Mouse (Mus musculus): ENCODE data around the gene Cyb5r2.

Gene Cyb5r2

GRCm38 (mm10) chr7:107746036-107746435, 11.8 kb downstream of the Cyb5r2 start:
- Histone ChIP-seq H3K36me3 (ENCODE audit: control insufficient read depth, insufficient read depth, low read length, poor library complexity, severe bottlenecking) (peaks cover 6% of the 10 kb centered on the region; the same call in 1 of the 2 replicates), H3K27me3 (ENCODE audit: control insufficient read depth, insufficient read depth, low read length, poor library complexity, severe bottlenecking) (no peaks in the 10 kb centered on the region)
- DNase-seq (ENCODE audit: low read depth, low spot score): peak; percentile 38

- no peaks in the 10 kb centered on the region for H3K27me3 ChIP-seq (ENCODE audit: control insufficient read depth, insufficient read depth, low read length, poor library complexity, severe bottlenecking)
- DNase-seq (ENCODE audit: low read depth, low spot score): no peak
- H3K36me3 ChIP-seq (ENCODE audit: control insufficient read depth, insufficient read depth, low read length, poor library complexity, severe bottlenecking): peaks cover 6% of the 10 kb centered on the region; the same call in 1 of the 2 replicates
Measured at GRCm38 (mm10) chr7:107745111-107745510, 12.7 kb downstream of the Cyb5r2 start.

DNA sequence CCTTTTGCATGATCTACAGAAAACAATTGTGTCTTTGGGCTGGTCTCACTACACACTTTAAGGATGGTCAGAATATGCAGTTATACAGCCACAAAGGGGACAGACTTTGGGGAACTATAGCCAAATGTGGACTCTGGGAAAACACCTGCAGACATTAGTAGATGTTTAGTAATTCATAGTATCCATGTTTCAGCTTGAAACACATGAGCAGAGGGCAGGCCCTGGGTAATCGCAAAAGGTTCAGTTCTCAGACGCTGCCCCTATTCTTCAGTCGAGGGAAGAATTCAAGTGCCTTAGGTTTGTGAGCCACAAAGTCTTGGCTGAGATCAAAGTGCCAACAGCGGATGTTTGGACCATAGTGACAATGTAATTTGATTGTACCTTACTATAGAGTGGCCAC, 13.4 kb downstream of the Cyb5r2 start:
- Histone ChIP-seq H3K36me3 (ENCODE audit: control insufficient read depth, insufficient read depth, low read length, poor library complexity, severe bottlenecking) (peaks cover 6% of the 10 kb centered on the region; the same call in 1 of the 2 replicates), H3K27me3 (ENCODE audit: control insufficient read depth, insufficient read depth, low read length, poor library complexity, severe bottlenecking) (no peaks in the 10 kb centered on the region)
- no peak for DNase-seq (ENCODE audit: low read depth, low spot score)

GRCm38 (mm10) chr7:107742963-107743465, 14.8 kb downstream of the Cyb5r2 start:
- peaks cover 6% of the 10 kb centered on the region; the same call in 1 of the 2 replicates for H3K36me3 ChIP-seq (ENCODE audit: control insufficient read depth, insufficient read depth, low read length, poor library complexity, severe bottlenecking)
- DNase-seq (ENCODE audit: low read depth, low spot score): no peak
- H3K27me3 ChIP-seq (ENCODE audit: control insufficient read depth, insufficient read depth, low read length, poor library complexity, severe bottlenecking): no peaks in the 10 kb centered on the region

DNA sequence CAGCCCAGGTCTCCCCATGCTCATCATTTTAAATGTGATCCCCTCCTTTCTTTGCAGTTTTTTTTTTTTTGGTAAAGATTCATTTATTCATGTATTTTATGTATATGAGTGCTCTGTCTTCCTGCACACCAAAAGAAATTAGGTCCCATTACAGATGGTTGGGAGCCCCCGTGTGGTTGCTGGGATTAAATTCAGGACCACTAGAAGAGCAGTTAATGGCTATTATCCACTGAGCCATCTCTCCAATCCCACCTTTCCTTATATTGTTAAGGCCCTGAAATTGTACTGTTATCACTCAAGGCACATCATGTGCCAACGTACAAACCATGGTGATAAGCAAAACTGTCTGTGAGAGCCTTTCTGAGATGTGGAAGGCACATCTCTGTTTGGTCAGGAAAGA, 19.1 kb downstream of the Cyb5r2 start:
- H3K36me3 ChIP-seq (ENCODE audit: control insufficient read depth, insufficient read depth, low read length, poor library complexity, severe bottlenecking): peaks cover 4% of the 10 kb centered on the region; the same call in 1 of the 2 replicates
- H3K27me3 ChIP-seq (ENCODE audit: control insufficient read depth, insufficient read depth, low read length, poor library complexity, severe bottlenecking): no peaks in the 10 kb centered on the region
- peak; percentile 35 for DNase-seq (ENCODE audit: low read depth, low spot score)

DNA sequence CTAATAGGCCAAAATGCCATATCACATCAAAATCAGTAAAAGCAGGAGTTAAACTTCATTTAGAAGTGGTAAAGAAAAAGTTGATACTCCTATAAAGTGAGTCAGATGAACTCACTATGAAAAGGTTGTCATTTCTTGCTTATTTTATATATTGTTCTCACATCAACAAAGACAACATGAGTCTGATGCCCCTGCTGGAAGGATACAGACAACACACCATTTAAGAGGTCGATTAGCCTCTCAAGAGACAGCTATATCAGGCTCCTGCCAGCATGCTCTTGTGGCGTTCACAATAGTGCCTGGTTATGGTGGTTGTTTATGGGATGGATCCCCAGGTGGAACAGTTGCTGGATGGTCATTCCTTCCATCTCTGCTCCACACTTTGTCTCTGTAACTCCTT, 24.7 kb downstream of the Cyb5r2 start:
- peaks cover 3% of the 10 kb centered on the region for H3K36me3 ChIP-seq (ENCODE audit: control insufficient read depth, insufficient read depth, low read length, poor library complexity, severe bottlenecking)
- DNase-seq (ENCODE audit: low read depth, low spot score): no peak
- H3K27me3 ChIP-seq (ENCODE audit: control insufficient read depth, insufficient read depth, low read length, poor library complexity, severe bottlenecking): no peaks in the 10 kb centered on the region

DNA sequence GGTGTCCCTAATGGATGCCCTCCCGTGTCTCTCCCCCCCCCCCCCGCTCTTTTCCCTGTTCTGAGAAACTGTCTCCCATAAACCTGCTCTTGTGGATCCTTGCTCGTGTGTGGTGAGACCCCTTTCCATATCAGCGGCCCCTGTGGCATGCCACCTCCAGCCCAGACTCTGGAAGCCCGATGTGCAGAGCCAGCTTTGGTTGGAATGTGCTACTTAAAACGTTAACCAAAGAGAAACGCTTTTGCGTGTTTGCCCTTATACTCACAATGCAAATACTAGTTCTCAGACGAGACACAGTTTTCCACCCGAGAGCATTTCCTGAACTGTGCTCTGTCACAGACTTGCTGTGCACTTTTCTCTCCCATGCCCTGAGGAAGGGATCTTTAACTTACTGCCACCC, 27.2 kb downstream of the Cyb5r2 start:
- Histone ChIP-seq H3K36me3 (ENCODE audit: control insufficient read depth, insufficient read depth, low read length, poor library complexity, severe bottlenecking) (peaks cover 3% of the 10 kb centered on the region), H3K27me3 (ENCODE audit: control insufficient read depth, insufficient read depth, low read length, poor library complexity, severe bottlenecking) (no peaks in the 10 kb centered on the region)
- DNase-seq (ENCODE audit: low read depth, low spot score): no peak

- Histone ChIP-seq H3K36me3 (ENCODE audit: control insufficient read depth, insufficient read depth, low read length, poor library complexity, severe bottlenecking) (peaks cover 3% of the 10 kb centered on the region), H3K27me3 (ENCODE audit: control insufficient read depth, insufficient read depth, low read length, poor library complexity, severe bottlenecking) (no peaks in the 10 kb centered on the region)
- no peak for DNase-seq (ENCODE audit: low read depth, low spot score)
Measured at GRCm38 (mm10) chr7:107727538-107727937, 30.3 kb downstream of the Cyb5r2 start.

DNA sequence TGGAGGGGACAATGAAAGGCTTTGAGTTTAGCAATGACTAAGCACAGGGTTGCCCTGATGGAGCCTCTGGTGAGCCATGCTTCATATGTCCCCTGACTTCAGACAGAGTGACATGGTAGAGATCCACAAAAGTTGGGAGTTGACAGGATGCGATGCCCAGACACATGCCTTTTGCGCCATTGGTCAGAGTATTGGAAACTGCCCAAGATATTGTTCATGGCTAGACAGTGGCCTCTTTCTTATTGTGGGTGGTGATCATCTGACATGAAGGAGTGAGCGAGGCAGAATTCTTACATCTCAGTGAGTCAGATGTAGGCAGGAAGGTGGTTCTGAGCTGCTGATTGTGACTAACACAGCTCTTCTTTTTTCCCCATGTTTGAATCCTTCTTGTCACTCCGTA, 35.3 kb downstream of the Cyb5r2 start:
- no peak for DNase-seq (ENCODE audit: low read depth, low spot score)
- H3K27me3 ChIP-seq (ENCODE audit: control insufficient read depth, insufficient read depth, low read length, poor library complexity, severe bottlenecking): no peaks in the 10 kb centered on the region
- no peaks in the 10 kb centered on the region for H3K36me3 ChIP-seq (ENCODE audit: control insufficient read depth, insufficient read depth, low read length, poor library complexity, severe bottlenecking)

DNA sequence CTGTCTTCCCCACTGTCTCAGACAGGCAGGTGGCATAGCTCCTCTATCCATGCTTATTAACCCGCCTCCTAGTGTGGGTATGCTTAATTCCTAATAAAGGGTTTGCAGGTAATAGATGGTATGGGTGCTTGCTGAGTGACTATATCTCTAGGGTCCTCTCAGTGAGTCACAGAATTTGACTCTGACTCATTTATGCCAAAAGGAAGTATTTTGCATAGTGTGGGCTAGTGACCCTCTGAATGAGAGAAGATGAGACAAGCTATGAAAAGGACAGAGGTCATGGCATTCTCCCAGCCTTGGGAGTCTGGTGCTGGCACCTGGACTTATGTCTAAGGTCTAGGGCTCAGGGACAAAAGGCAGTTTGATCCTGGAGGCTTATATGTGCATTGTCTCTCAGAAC, 37.1 kb downstream of the Cyb5r2 start:
- Histone ChIP-seq H3K36me3 (ENCODE audit: control insufficient read depth, insufficient read depth, low read length, poor library complexity, severe bottlenecking) (no peaks in the 10 kb centered on the region), H3K27me3 (ENCODE audit: control insufficient read depth, insufficient read depth, low read length, poor library complexity, severe bottlenecking) (no peaks in the 10 kb centered on the region)
- DNase-seq (ENCODE audit: low read depth, low spot score): peak; percentile 9

- Histone ChIP-seq H3K27me3 (ENCODE audit: control insufficient read depth, insufficient read depth, low read length, poor library complexity, severe bottlenecking) (no peaks in the 10 kb centered on the region), H3K36me3 (ENCODE audit: control insufficient read depth, insufficient read depth, low read length, poor library complexity, severe bottlenecking) (no peaks in the 10 kb centered on the region)
- no peak for DNase-seq (ENCODE audit: low read depth, low spot score)
Measured at GRCm38 (mm10) chr7:107714067-107714466, 43.8 kb downstream of the Cyb5r2 start.

GRCm38 (mm10) chr7:107712743-107713142, 45.1 kb downstream of the Cyb5r2 start:
- no peaks in the 10 kb centered on the region for H3K36me3 ChIP-seq (ENCODE audit: control insufficient read depth, insufficient read depth, low read length, poor library complexity, severe bottlenecking)
- DNase-seq (ENCODE audit: low read depth, low spot score): no peak
- H3K27me3 ChIP-seq (ENCODE audit: control insufficient read depth, insufficient read depth, low read length, poor library complexity, severe bottlenecking): no peaks in the 10 kb centered on the region

DNA sequence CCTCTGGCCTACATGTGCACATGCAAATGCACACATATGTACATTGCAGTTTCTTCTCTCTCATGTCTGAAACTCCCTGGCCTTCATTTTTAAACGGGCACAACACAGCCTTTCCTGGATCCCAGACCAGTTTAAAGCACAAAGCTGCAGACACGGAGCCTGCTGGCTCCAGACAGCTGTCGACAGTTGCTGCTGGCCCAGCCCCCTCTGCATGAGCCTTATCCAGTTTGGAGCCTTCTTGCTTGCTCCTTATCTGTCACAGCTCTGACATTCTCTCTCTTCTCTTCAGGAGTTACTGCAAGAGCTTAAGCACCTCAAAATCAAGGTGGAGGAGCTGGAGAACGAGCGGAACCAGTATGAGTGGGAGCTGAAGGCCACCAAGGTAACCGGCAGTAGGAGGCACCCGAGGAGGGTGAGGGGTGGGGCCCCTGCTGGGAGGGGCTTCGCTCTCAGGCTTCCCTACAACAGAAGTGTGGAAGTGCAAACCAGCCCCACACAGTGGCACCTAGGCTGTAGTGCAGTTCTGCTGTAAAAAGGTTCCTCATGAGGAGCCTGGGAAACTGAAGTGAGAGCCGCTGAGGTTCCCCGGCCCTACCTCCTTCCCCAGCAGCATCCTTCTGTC, 49.2 kb downstream of the Cyb5r2 start:
- DNase-seq (ENCODE audit: low read depth, low spot score): peak; percentile 85
- no peaks in the 10 kb centered on the region for H3K27me3 ChIP-seq (ENCODE audit: control insufficient read depth, insufficient read depth, low read length, poor library complexity, severe bottlenecking)
- no peaks in the 10 kb centered on the region for H3K36me3 ChIP-seq (ENCODE audit: control insufficient read depth, insufficient read depth, low read length, poor library complexity, severe bottlenecking)

DNA sequence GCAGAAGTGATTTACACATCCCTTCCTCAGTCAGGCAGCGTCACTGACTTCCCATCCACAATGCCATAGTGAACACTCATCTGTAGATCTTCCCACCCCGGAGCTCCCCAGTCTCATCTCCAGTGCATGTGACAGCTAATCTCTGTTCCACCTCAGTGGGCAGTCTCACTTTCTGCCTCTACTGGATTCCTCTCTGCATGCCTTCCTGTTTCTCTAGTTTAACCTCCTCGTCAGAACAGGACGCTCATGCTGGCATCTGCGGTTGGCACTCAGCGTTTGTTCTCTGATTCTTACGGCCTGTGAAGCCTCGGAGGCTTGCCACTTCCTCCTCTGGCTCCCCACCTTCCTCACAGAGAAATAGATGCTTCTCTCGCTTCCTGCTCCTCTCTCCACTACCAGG, 50.2 kb downstream of the Cyb5r2 start:
- peak; percentile 82 for DNase-seq (ENCODE audit: low read depth, low spot score)
- H3K36me3 ChIP-seq (ENCODE audit: control insufficient read depth, insufficient read depth, low read length, poor library complexity, severe bottlenecking): no peaks in the 10 kb centered on the region
- H3K27me3 ChIP-seq (ENCODE audit: control insufficient read depth, insufficient read depth, low read length, poor library complexity, severe bottlenecking): no peaks in the 10 kb centered on the region

DNA sequence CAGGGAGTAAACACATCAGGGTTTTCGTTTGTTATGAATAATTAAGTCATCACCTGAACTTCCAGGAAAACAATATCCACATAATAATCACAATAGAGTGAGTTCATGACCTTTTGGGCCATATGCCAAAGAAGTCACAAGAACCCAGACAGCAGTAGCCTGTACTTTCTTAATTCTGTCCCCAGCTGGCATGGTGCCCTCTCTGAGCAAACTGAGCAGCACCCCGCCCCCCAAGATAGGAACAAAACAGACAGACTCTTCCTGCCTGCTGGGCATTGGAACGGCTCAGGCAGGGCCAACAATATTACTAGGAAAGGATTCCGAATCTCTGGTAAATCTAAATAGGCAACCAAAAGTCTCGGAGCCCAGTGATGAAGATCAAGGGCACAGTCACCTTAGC, 51.9 kb downstream of the Cyb5r2 start:
- Histone ChIP-seq H3K36me3 (ENCODE audit: control insufficient read depth, insufficient read depth, low read length, poor library complexity, severe bottlenecking) (no peaks in the 10 kb centered on the region), H3K27me3 (ENCODE audit: control insufficient read depth, insufficient read depth, low read length, poor library complexity, severe bottlenecking) (no peaks in the 10 kb centered on the region)
- DNase-seq (ENCODE audit: low read depth, low spot score): no peak

Data from splenic B cell, adult 2 months (primary cell).